Mouse (Mus musculus) ES-Bruce4 (cell line): Measurements from ENCODE around the gene Rbm38. TPM values are rescaled to one million over a fixed set of nuclear protein-coding genes. Genes with fewer than 3 reads are reported as not detected.
A peak's percentile ranks its signal among the peaks of the same experiment; 100 is the strongest.

Experiments
- H3K27ac ChIP-seq: 2 replicates; pipeline ENCODE4 v1.5.1; 2012; ENCODE audit warnings: low read length, inconsistent platforms; ENCODE audit not compliant: insufficient read depth
- H3K27me3 ChIP-seq: 2 replicates; pipeline ENCODE4 v1.6.1; 2012; ENCODE audit warnings: mild to moderate bottlenecking, low read length, inconsistent platforms; ENCODE audit not compliant: control insufficient read depth, poor library complexity, insufficient read depth, severe bottlenecking
- H3K36me3 ChIP-seq: 2 replicates; pipeline ENCODE4 v1.6.1; 2012; ENCODE audit warnings: inconsistent platforms, mild to moderate bottlenecking, low read length, moderate library complexity; ENCODE audit not compliant: control insufficient read depth, poor library complexity, insufficient read depth, severe bottlenecking
- H3K4me1 ChIP-seq: one replicate; pipeline ENCODE4 v1.8.1; 2011; ENCODE audit warnings: low read length; ENCODE audit not compliant: control insufficient read depth, insufficient read depth
- H3K4me3 ChIP-seq: 2 replicates; pipeline ENCODE4 v1.5.1; 2011; ENCODE audit warnings: low read depth, mild to moderate bottlenecking, low read length
- H3K9ac ChIP-seq: 2 replicates; pipeline ENCODE4 v1.6.1; 2012; ENCODE audit warnings: low read depth, mild to moderate bottlenecking, inconsistent platforms; ENCODE audit not compliant: poor library complexity, severe bottlenecking
- H3K9me3 ChIP-seq: replicated peaks from 2 replicates; pipeline ENCODE4 v1.6.1; 2012; ENCODE audit warnings: mild to moderate bottlenecking, low read length, inconsistent platforms; ENCODE audit not compliant: control insufficient read depth, poor library complexity, insufficient read depth, severe bottlenecking
- CTCF ChIP-seq: IDR thresholded peaks from one replicate; pipeline ENCODE4 v1.8.1; 2011; ENCODE audit warnings: low read depth, low read length
- EP300 ChIP-seq: IDR thresholded peaks from 2 replicates; pipeline ENCODE4 v1.6.1; 2011; ENCODE audit warnings: low read depth, low read length; ENCODE audit not compliant: insufficient read depth
- POLR2A ChIP-seq: IDR thresholded peaks from one replicate; pipeline ENCODE4 v1.8.1; 2011; ENCODE audit warnings: low read length; ENCODE audit not compliant: insufficient read depth
- polyA plus RNA-seq: library from polyadenylated mRNA; stranded (reverse); fragments of >200 nt; gene quantifications from 2 replicates; pipeline ENCODE4 v1.2.4, GENCODE M21; 2011; ENCODE audit warnings: low read depth; ENCODE audit not compliant: missing spikeins, insufficient read depth, insufficient read length

Rbm38 gene
- polyA plus RNA-seq, 1 experiment: 84.9 TPM

DNA sequence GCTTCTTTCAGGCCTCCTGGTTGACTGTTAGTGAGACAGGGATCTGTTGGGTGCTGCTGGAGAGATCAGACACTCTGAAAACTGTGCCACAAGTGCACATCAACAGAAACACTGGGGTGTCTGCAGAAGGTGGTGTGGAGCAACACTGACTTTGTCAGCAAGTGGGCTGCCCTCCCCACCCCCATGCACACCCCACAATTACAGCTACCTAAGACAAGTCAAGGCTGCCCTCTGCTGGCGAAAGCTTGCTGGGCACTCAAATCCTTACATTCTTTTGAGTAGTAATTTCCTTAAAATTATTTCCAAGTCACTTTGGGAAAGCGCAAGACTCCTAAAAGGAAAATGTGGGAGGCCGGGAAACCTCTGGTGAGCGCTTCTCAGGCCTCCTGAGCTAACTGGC is 24.1 kb upstream of the Rbm38 start:
- H3K36me3 ChIP-seq: no peaks in the 10 kb centered on the region
- no peak overlapping the region for H3K9ac ChIP-seq
- no peak overlapping the region for H3K27ac ChIP-seq
- H3K27me3 ChIP-seq: no peaks in the 10 kb centered on the region
- no peaks in the 10 kb centered on the region for H3K4me1 ChIP-seq
- H3K4me3 ChIP-seq: no peak overlapping the region
- no peaks in the 10 kb centered on the region for H3K9me3 ChIP-seq
- TF ChIP-seq POLR2A (no peak), CTCF (peak; percentile 71)

GRCm38 (mm10) chr2:172997748-172998147 is 22.6 kb upstream of the Rbm38 start:
- Histone ChIP-seq H3K27ac (no peak overlapping the region), H3K9ac (no peak overlapping the region), H3K4me3 (no peak overlapping the region), H3K36me3 (peaks cover 2% of the 10 kb centered on the region), H3K4me1 (no peaks in the 10 kb centered on the region), H3K27me3 (no peaks in the 10 kb centered on the region), H3K9me3 (no peaks in the 10 kb centered on the region)
- TF ChIP-seq POLR2A (no peak), CTCF (no peak), EP300 (no peak)

DNA sequence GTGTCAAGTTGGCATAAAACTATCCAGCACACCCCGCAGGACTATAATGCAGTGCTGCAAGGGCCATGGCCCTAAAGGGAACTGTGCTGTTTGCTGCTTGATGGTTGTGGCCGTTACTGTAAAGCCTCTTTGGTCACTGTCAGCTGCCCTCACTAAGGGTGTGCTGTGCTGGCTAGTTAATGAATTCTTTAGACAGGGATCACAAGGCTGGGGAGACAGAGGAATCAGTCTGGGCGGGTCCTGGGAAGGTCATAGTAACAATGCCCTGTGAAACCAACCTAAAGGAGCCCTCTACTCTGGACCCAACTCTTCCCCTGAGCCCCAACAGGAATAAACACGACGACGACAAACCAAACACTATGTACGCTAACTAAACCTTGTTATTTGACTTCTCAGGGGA is 21.8 kb upstream of the Rbm38 start:
- Histone ChIP-seq H3K27ac (no peak overlapping the region), H3K9ac (no peak overlapping the region), H3K4me3 (no peak overlapping the region), H3K36me3 (peaks cover 8% of the 10 kb centered on the region), H3K9me3 (no peaks in the 10 kb centered on the region), H3K4me1 (no peaks in the 10 kb centered on the region), H3K27me3 (no peaks in the 10 kb centered on the region)
- no peak for TF ChIP-seq EP300
- TF ChIP-seq CTCF: no peak
- no peak for TF ChIP-seq POLR2A

DNA sequence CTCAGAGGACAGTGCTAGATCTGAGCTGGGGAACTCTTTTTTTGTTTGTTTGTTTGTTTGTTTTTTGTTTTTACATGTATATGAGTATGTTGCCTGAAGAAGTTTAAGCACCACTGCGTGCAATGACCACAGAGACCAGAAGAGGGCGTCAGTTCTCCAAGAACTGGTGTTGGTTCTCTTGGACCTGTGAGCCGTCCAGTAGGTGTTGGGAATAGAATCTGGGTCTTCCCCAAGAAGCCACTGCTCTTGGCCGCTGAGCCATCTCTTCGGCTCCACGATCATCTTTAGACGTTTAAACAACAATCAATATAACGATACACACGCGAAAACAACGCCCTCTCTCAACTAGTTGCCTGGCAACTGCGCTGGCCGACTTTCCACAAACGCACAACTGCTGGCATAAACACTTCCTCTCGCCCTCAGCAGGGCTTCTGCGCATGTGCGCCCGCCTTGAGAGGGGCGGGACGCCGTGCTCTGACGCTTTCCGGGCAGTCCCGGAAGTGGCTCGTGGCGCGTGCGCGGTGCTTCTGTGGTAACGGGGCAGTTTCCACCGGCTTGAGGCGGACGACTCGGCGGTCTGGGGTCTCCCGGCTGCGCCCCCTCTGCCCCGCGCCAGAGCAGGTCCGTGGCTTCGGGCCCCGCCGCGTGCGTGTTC is 20.5 kb upstream of the Rbm38 start, which contains the start of gene Rae1:
Gene Rae1, plus strand, starts transcription at position 488 of the 655 bp plus-strand sequence.
- H3K4me1 ChIP-seq: no peaks in the 10 kb centered on the region
- H3K9me3 ChIP-seq: no peaks in the 10 kb centered on the region
- H3K27me3 ChIP-seq: no peaks in the 10 kb centered on the region
- H3K27ac ChIP-seq: no peak within 1 kb of the TSS
- peak within 1 kb of the TSS; percentile 74 for H3K9ac ChIP-seq
- peaks cover 20% of the 10 kb centered on the region for H3K36me3 ChIP-seq
- TF ChIP-seq POLR2A (no peak), CTCF (peak; percentile 70), EP300 (0 out of 2 replicates have a peak, but pooled peaks have one; percentile 16)
- peak within 1 kb of the TSS; percentile 95 for H3K4me3 ChIP-seq

- no peaks in the 10 kb centered on the region for H3K27me3 ChIP-seq
- H3K27ac ChIP-seq: no peak overlapping the region
- H3K4me1 ChIP-seq: no peaks in the 10 kb centered on the region
- no peaks in the 10 kb centered on the region for H3K9me3 ChIP-seq
- no peak for TF ChIP-seq POLR2A
- no peak for TF ChIP-seq CTCF
- TF ChIP-seq EP300: no peak
- peak overlapping the region; percentile 74 for H3K9ac ChIP-seq
- peak overlapping the region; percentile 95 for H3K4me3 ChIP-seq
- H3K36me3 ChIP-seq: peaks cover 25% of the 10 kb centered on the region
These were observed 20.0 kb upstream of the Rbm38 start for GRCm38 (mm10) chr2:173000285-173000652.

DNA sequence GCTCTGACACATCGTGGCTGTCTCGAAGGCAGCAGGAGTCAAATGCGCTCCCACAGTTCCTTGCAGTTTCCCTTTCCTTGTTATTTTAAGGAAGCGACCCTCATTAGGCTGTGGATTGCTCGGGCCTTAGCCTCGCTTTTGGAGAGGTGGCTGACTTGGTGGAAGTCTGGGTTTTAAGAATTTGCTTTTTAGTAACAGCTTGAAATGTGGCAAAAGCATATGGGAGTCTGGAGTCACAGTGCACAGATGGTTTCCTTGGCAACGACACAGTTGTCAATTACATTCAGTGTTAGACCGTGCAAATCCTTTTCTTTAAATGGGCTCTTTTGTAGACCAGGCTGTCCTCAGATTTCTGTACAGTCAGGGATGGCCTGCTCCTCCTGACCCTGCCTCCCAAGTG is 19.4 kb upstream of the Rbm38 start:
- peak overlapping the region; percentile 74 for H3K9ac ChIP-seq
- TF ChIP-seq EP300: no peak
- TF ChIP-seq CTCF: no peak
- TF ChIP-seq POLR2A: no peak
- H3K27me3 ChIP-seq: no peaks in the 10 kb centered on the region
- no peaks in the 10 kb centered on the region for H3K9me3 ChIP-seq
- peaks cover 28% of the 10 kb centered on the region for H3K36me3 ChIP-seq
- no peak overlapping the region for H3K27ac ChIP-seq
- H3K4me3 ChIP-seq: peak overlapping the region; percentile 95
- no peaks in the 10 kb centered on the region for H3K4me1 ChIP-seq
